Mouse (Mus musculus) small intestine, adult 2 months (tissue): ENCODE data around the gene Cpne5.

Source experiments
- CTCF ChIP-seq: fragments of 200-500 bp; IDR thresholded peaks from 2 replicates; pipeline ENCODE4 v1.5.1; 2012; ENCODE audit warnings: low read depth, mild to moderate bottlenecking, control low read depth, inconsistent platforms, low read length, moderate library complexity, mixed read lengths; ENCODE audit not compliant: insufficient replicate concordance, insufficient read length; ENCODE audit errors: extremely low read depth
- POLR2A ChIP-seq: fragments of 200-500 bp; IDR thresholded peaks from 2 replicates; pipeline ENCODE4 v1.6.1; 2012; ENCODE audit warnings: low read depth, mild to moderate bottlenecking, control low read depth, inconsistent platforms, low read length, moderate library complexity

DNA sequence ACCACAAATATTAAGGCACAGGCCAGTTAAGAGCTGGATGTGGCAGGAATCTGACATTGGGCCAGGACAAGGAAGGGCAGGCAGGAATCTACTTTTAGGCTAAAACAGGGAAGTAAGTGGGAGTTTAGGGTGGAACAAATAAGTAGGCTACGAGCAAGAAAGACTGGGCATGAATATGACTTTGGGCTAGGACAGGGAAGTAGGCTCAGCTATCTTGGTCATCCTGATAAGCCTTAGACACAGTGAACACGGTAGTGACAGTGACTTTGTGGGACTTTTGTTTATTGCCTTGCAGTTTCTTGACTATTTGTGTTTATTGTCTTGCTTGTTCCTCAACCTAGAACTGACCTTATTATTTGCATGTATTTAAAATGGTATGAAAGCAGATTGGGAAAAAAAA lies 15.3 kb upstream of the Cpne5 start:
- TF ChIP-seq POLR2A (no peak), CTCF (no peak)
